Mouse (Mus musculus): ENCODE measurements at regions not wholly inside any gene's neighbourhood (a gene's known extent, or its start where the extent isn't known, plus 50 kb on each side); places are given as distances from the start of the nearest gene placed in this dataset.

DNA sequence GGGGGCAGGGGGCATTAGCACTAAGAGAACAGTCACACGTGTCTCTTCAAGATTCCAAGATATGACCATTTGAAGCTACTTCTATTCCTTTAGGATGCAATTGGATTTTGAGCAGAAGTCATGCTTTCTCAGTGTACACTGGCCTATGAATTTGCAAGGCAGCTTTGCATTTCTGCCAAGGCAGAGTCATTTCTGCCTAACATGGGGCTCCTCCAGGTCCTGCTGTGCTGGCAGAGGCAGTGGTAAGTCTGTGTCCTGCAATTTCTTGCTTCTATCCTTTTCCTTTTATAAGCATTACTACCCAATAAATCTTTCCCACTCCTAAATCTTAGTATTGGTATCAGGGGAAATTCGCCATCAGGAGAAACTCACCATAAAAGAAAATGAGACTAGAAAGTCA, 56.0 kb upstream of the Ostn start:
- DNase-seq (ENCODE audit: low spot score) (peak; percentile 62), ATAC-seq (replicated peaks; ENCODE audit: low FRiP score, low read depth) (no peak)
- Histone ChIP-seq H3K4me3 (replicated peaks; ENCODE audit: low read depth, low read length) (no peak overlapping the region), H3K9ac (ENCODE audit: low read depth, low read length) (no peak overlapping the region), H3K4me1 (replicated peaks; ENCODE audit: insufficient read depth, low read length) (no peaks in the 10 kb centered on the region), H3K27ac (no peak overlapping the region), H3K9me3 (replicated peaks; ENCODE audit: low read length) (no peaks in the 10 kb centered on the region), H3K36me3 (ENCODE audit: insufficient read depth, low read length) (no peaks in the 10 kb centered on the region), H3K27me3 (ENCODE audit: insufficient read depth, low read length) (no peaks in the 10 kb centered on the region), H3K4me2 (ENCODE audit: low read length) (no peak overlapping the region)
- 45% methylated on average over 2 of the region's 2 CpGs for WGBS
- no peak for TF ChIP-seq CTCF (IDR thresholded peaks at IDR 0.05; ENCODE audit: low read depth)

All from kidney, postnatal 0 days (tissue).